Mouse (Mus musculus): ENCODE measurements around the gene Pdia3. TPM values are rescaled to one million over a fixed set of nuclear protein-coding genes. Genes with fewer than 3 reads are reported as not detected.

The Pdia3 gene
- polyA plus RNA-seq (2017; shearing (Covaris generic)): 100 to 1,000 TPM; 589 to 791 TPM

DNA sequence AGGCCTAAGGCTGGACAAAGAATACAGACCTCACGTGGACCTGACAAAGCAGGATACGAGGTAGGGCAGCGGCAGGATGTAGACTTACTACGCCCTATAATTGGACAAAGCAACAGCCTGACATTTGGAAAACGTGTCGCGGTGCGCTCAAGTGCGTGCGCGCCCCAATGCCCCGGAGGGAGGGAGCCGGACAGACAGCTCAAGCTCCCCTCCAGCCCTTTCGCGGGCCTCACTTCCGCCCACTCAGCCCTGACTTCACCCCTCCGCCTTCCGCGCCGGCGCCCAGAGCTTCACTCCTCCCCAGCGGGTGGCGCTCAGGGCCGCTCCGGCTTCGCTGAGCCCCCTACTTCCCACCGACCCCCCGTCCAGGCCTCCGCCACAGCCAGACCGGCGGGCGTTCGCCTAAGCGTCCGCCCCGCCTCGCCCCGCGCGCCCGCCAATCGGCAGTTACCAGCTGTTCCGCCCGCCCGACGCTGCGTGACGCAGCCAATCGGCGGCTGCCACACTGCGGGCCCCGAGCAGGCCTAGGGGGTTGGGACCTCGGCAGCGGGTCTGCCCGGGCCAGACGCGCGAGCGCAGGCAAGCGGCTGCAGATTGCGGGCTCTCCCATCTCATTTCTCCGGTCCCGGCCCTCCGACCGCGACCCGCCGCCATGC is at the start of gene Pdia3, which contains the start of gene Catsper2:
Pdia3 (plus strand) TSS at position 389 of the 656 bp plus-strand sequence.
Catsper2 (minus strand) TSS at position 406 of the 656 bp plus-strand sequence.

DNA sequence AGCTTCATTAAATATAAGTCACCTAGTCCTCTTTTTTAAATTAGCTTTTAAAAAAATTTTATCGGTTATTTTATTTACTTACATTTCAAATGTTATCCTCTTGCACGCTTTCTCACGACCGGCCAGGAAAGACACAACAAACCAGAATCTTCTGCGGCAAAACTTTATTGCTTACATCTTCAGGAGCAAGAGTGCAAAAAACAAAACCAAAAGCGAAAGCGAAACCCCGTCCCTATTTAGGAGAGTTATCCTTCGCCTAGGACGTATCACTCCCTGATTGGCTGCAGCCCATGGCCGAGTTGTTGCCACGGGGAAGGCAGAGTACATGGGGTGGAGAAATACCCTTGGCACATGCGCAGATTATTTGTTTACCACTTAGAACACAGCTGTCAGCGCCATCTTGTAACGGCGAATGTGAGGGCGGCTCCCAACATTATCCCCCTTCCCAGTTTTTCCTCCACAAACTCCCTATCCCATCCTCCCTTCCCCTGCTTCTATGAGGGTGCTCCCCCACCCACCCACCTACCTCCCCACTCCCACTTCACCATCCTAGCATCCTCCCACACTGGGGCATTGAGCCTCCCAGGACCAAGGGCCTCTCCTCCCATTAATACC is 26.5 kb upstream of the Pdia3 start, which contains the start of gene Strc:
Strc (minus strand) TSS at position 208 of the 615 bp plus-strand sequence.

DNA sequence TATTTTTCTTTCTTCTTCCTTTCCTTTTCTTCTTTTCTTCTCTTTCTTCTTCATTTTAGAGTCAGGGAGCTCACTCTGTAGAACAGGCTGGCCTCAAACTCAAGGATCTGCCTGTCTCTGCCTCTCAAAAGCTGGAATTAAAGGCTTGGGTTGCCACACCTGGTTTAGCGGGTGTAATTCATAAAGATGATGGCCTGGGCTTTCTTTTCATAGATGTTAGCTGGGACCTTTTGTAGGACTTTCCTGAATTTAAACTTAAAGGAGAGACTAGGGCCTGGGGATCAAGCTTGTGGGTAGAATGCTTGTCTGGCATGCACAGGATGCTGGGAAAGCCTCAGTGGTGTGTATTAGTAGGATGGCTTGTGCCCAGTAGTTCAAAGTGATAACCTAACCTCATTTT is 30.6 kb downstream of the Pdia3 start, which contains the start of gene Ell3:
Ell3 (minus strand) TSS at position 101 of the 400 bp plus-strand sequence.

DNA sequence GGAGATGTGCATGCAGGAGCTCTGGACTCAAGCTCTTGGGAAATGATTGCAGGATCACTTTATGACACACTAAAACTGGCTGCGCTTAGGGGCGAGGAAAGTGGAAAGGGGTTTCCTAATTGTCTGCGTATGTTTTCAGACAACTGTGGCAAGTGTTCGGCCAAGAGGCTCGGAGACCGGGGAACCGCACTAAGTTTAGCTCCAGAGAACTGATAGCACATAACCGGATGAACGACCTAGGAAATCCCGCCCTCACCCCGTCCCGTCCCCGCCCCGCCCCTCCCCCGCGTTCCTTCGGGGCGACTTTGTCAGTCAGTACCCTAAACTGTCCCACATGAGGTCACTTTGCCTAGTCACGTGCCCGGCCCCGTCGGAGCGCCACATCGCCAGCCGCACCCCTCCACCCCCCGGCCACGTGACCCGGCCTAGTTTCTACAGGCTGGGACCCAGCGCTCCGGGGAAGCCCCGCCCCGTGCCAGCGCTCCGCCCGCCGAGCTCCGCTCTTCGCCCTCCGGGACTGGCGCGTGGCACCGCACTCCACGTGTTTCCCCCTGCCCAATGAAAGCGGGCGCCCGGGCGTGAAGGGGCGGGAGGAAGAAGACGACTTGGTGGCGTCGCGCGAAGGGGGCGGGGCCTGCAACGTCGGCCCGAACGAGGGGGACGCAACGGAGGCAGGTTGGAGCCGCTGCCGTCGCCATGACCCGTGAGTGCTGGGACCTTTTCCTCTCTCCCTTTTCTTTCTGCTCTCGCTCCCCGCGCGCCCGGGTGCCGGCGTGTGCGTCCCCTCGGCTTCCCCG is 35.4 kb downstream of the Pdia3 start, which contains the start of gene Serf2:
Serf2 (plus strand) TSS at position 457 of the 797 bp plus-strand sequence.

DNA sequence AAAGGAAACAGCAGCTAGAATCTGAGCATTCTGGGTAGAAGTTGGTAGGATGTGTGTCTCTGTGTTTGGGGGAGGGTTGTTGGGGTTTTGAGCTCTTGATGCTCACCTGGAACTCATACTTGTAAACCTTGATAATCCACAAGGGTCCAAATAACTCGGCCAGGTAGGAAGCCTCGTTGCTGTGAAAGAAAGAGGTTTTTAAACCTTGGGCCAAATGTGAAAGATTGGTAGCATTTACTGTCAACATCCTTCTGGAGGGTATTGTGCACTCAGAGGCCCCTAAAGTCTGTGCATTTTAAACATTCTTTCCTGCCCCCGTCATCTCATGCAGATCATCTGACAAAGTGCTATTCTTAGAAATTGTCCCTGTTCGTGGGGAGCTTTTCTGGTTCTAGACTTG is 39.4 kb downstream of the Pdia3 start, which contains the start of gene Hypk:
Hypk (plus strand) TSS at position 301 of the 400 bp plus-strand sequence.

DNA sequence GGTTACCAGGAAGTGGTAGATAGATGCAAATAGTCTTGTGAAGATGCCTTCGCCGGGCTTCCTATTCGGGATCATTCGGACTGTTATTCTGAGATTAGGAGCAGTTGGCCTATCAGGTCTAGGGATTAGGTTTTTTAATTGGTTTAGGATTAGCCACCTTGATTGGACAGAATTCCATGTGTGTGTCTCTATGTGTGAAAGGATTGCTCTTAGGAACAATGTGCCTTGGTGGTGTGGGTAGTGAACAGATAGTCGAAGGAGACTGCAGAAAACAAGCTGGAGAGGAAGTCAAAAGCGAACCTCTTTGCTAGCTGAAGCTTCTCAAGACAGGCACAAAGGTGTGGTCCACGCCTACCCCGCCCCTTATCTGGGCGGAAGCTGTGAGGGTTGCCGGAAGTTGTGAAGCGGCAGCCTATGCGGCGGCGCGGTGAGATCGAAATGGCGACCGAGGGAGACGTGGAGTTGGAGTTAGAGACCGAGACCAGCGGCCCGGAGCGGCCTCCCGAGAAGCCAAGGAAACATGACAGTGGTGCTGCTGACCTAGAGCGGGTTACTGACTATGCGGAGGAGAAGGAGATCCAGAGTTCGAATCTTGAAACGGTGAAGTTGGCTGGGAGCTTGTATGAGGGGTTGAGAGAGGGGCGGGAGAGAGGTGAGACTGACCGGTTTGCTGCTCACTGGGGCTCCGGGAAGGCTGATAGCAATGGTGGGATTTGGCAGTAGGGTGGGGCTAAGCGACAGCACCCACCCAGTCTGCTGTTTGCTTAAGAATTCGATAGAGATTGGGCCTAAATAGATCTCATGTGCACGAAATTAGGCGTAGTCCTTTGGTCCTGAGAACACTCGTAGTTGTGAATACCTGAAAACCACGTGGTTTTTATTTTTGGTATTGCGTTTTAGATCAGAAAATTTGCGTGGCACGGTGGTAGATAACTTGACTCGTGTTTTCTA is 43.4 kb downstream of the Pdia3 start, which contains the start of gene Serinc4:
Serinc4 (minus strand) TSS at position 90 of the 951 bp plus-strand sequence.

DNA sequence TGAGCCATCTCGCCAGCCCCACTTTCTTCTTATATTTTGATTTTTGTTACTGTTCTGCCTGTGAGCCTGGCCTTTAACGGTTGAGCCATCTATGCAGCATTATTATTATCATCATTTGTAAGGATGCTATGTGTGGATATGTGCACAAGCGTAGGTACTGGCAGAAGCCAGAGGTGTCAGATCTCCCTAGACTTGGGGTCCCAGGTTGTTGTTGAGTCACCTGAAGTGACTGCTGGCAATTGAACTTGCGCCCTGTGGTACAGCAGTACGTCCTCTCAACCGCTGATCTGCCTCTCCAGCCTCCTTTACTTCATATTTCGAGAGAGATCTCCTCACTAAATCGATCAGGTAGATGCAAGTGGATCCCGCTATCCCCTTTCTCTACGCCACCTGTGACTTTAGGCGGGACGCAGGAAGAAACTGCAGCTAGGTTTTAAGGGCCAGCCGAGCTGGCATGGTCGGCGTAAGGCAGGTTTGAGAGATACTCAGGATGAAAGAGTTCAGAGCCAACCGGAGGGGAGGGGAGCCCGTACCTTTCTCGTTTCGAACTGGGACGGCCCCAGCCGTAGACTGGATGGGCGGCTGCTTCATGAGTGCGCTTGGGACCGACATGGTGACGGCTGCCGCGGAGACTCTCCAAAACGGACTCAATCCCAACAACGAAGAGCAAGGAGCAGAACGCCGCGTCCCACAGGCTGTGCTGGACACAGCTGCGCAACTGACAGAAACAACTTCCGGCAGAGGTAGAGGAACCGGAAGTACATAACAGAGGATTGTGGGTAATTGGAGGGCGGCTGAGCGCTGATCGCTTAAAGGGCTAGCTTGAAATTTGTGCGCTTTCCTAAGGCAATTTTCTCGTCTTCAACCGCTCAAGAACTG is 60.0 kb downstream of the Pdia3 start, which contains the start of gene Mfap1b:
Mfap1b (minus strand) TSS at position 767 of the 879 bp plus-strand sequence.

Other genes starting within 250 kb of the Pdia3 start
- 10 to 100 TPM; 74.4 to 82.9 TPM for gene Tubgcp4, start 243.1 kb upstream of the Pdia3 start, polyA plus RNA-seq (2017; shearing (Covaris generic))
- 10 to 100 TPM; 27.1 to 45.5 TPM for gene Zscan29, start 242.7 kb upstream of the Pdia3 start, polyA plus RNA-seq (2017; shearing (Covaris generic))
- gene Trp53bp1, start 142.4 kb upstream of the Pdia3 start, polyA plus RNA-seq (2017; shearing (Covaris generic)): 10 to 100 TPM; 28.1 to 45.6 TPM
- gene Map1a, start 124.2 kb upstream of the Pdia3 start, polyA plus RNA-seq (2017; shearing (Covaris generic)): under 1 TPM; 0.01 to 0.14 TPM
- gene Ppip5k1, start 58.4 kb upstream of the Pdia3 start, polyA plus RNA-seq (2017; shearing (Covaris generic)): 10 to 100 TPM in 1 of 2 experiments, 1 to 10 TPM in 1; 8.9 to 11.3 TPM
- under 1 TPM in 1 of 2 experiments, not detected in 1; 0.27 TPM for gene Ckmt1, start 56.1 kb upstream of the Pdia3 start, polyA plus RNA-seq (2017; shearing (Covaris generic))
- under 1 TPM; 0.07 to 0.12 TPM for gene Strc, start 26.6 kb upstream of the Pdia3 start, polyA plus RNA-seq (2017; shearing (Covaris generic))
- 1 to 10 TPM; 2.6 to 2.8 TPM for gene Catsper2, start within 50 bp of the Pdia3 start, polyA plus RNA-seq (2017; shearing (Covaris generic))
- gene Ell3, start 30.5 kb downstream of the Pdia3 start, polyA plus RNA-seq (2017; shearing (Covaris generic)): 1 to 10 TPM in 1 of 2 experiments, under 1 TPM in 1; 0.66 to 1.2 TPM
- gene Serf2, start 35.4 kb downstream of the Pdia3 start, polyA plus RNA-seq (2017; shearing (Covaris generic)): 100 to 1,000 TPM; 488 to 517 TPM
- gene Hypk, start 39.5 kb downstream of the Pdia3 start, polyA plus RNA-seq (2017; shearing (Covaris generic)): 100 to 1,000 TPM; 160 to 176 TPM
- 1 to 10 TPM in 1 of 2 experiments, under 1 TPM in 1; 0.33 to 1.2 TPM for gene Serinc4, start 43.0 kb downstream of the Pdia3 start, polyA plus RNA-seq (2017; shearing (Covaris generic))
- 10 to 100 TPM; 80.2 to 85.9 TPM for gene Mfap1b, start 60.3 kb downstream of the Pdia3 start, polyA plus RNA-seq (2017; shearing (Covaris generic))
- gene Mfap1a, start 92.9 kb downstream of the Pdia3 start, polyA plus RNA-seq (2017; shearing (Covaris generic)): 10 to 100 TPM; 29.0 to 30.1 TPM
- 1 to 10 TPM; 7.2 to 9.3 TPM for gene Wdr76, start 92.9 kb downstream of the Pdia3 start, polyA plus RNA-seq (2017; shearing (Covaris generic))